Mouse (Mus musculus): ENCODE measurements around the gene Kidins220. TPM values are rescaled to one million over a fixed set of nuclear protein-coding genes. Genes with fewer than 3 reads are reported as not detected.

The Kidins220 gene
- polyA plus RNA-seq, 1 experiment: 235 TPM

DNA sequence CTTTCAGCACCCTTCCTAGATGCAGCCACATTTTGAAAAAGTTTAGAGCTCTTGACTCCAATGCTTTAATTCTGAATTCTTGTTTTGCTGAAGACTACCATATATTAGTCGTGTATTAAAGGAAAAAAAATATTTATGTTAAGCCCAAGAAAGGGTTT lies 122.2 kb downstream of the Kidins220 start, which contains the start of gene Id2:
Gene Id2 (minus strand): TSS at position 89 of the 158 bp plus-strand sequence.
- TF ChIP-seq CTCF (IDR thresholded peaks at IDR 0.05; ENCODE audit: insufficient read depth, low read depth, low read length): no peak
- no peak for TF ChIP-seq POLR2A (IDR thresholded peaks at IDR 0.05; ENCODE audit: insufficient read depth, low read depth, low read length)

DNA sequence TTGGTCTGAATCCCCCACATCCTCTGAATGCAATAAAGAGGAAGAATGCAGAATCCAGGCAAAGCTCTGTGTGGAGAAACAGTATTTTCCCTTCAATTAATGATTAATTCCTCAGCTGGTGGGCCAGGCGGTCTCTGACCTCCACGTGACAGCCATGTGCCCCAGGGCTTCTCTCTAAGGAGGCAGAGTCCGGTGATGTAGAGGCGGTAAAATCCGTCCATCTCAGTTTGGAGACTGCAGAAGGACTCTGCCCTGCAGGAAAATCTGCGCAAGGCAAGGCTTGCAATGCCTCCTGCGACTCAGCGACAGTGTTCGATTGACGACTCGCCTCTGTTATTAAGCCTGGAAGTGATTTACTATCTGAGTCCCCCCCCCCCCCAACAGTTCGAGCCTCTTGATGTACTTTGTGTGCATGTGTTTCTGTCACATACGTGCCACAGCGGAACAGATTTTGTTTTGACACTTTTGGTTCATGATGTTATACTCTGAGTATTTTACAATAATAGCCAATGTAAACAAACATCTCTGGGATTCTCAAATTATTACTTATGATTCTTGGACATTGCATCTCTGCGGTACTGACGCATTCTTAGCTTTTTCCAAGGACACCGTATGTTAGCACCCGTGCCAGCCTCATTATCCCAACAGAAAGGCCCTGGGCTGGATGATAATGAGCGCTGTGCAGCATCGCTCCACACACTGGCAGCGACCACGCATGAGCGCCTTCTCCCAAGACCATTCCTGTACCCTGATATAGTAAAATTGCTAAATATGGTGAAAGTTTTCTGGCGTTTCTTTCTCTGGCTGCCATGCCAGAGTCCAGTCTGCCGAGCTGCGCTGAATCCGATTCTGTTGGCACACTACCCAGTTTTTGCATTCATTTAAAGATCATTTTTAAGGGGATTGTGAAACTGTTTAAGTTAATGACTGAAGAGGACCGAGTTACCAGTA lies 122.8 kb downstream of the Kidins220 start:
- Histone ChIP-seq H3K4me3 (ENCODE audit: insufficient read depth, low read depth, low read length) (peak overlapping the region; percentile 7; the same call in 1 of the 2 replicates), H3K27ac (ENCODE audit: insufficient read depth, low read depth, low read length) (peak overlapping the region; percentile 89), H3K4me1 (ENCODE audit: control insufficient read depth, insufficient read depth, low read length) (peaks cover 38% of the 10 kb centered on the region)
- TF ChIP-seq CTCF (IDR thresholded peaks at IDR 0.05; ENCODE audit: insufficient read depth, low read depth, low read length) (no peak), POLR2A (IDR thresholded peaks at IDR 0.05; ENCODE audit: insufficient read depth, low read depth, low read length) (no peak)
- WGBS: 24% methylated on average over 28 of the region's 28 CpGs

More for the DNA sequence above, 122.2 kb downstream of the Kidins220 start, which contains the start of gene Id2:
- Histone ChIP-seq H3K4me3 (ENCODE audit: insufficient read depth, low read depth, low read length) (peak within 1 kb of the TSS; percentile 62), H3K27ac (ENCODE audit: insufficient read depth, low read depth, low read length) (peak within 1 kb of the TSS; percentile 89), H3K4me1 (ENCODE audit: control insufficient read depth, insufficient read depth, low read length) (peaks cover 40% of the 10 kb centered on the region)
- 29% methylated on average over 1 of the region's 1 CpGs for WGBS

DNA sequence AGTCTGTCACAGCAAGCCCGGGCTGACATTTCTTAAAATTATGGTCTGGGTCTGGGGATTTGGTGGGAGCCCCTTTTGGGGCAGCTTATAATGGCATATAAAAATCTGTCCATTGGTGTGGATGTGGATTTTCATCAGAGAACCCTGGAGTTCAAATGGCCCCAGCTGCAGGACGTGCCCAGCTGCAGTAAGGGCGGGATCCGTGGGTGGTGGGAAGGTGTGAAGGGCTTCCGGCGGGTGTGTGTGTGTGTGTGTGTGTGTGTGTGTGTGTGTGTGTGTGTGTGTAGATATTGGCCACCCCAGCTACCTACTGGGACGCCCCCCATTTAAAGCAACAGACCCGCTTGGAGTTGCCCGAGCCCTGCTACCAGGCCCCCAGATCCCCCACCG lies 123.4 kb downstream of the Kidins220 start:
- H3K27ac ChIP-seq (ENCODE audit: insufficient read depth, low read depth, low read length): peak overlapping the region; percentile 89
- WGBS: 16% methylated on average over 10 of the region's 10 CpGs
- no peak for TF ChIP-seq CTCF (IDR thresholded peaks at IDR 0.05; ENCODE audit: insufficient read depth, low read depth, low read length)
- no peak for TF ChIP-seq POLR2A (IDR thresholded peaks at IDR 0.05; ENCODE audit: insufficient read depth, low read depth, low read length)

DNA sequence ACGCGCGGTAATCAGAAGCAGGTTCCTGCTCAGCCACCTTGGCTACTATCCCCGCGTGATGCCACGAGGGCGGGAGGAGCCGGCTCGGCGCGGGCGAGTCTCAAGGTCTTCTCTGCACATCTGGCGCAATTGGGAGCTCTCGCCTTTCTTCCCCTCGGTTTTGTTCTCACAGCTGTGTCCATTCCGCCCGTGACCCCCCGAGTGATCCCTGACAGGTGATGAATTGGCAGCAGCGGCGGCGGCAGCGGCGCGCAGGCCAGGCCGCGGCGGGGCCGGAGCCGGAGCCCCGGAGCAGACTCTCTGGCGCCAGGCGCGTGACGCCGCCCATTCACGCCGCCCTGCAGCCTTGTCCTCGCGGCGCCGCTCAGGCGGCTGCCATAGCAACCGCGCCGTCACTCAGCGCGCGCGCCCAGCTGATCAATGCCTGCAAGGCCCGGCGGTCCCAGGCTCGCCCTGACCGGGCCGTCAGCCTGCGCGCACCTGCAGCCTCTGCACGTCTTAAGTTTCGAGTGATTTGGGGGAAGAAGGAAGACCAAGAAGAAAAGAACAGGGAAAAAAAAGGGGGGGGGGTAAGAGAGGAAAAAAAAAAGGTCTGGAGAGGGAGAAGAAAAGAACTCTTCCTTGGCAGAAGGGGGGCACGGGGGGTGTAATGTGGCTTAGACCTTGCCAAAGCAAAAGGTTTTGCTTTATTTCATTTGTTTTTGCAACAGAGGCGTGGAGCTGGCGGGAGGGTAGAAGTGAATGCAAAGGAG lies 124.0 kb downstream of the Kidins220 start:
- under 1% methylated on average over 61 of the region's 61 CpGs for WGBS
- TF ChIP-seq POLR2A (IDR thresholded peaks at IDR 0.05; ENCODE audit: insufficient read depth, low read depth, low read length) (peak; percentile 57; the same call in 1 of the 2 replicates), CTCF (IDR thresholded peaks at IDR 0.05; ENCODE audit: insufficient read depth, low read depth, low read length) (no peak)
- peaks cover 34% of the 10 kb centered on the region for H3K4me1 ChIP-seq (ENCODE audit: control insufficient read depth, insufficient read depth, low read length)

More for the DNA sequence above, 123.4 kb downstream of the Kidins220 start:
- Histone ChIP-seq H3K4me3 (ENCODE audit: insufficient read depth, low read depth, low read length) (peak overlapping the region; percentile 50), H3K4me1 (ENCODE audit: control insufficient read depth, insufficient read depth, low read length) (peaks cover 34% of the 10 kb centered on the region)

DNA sequence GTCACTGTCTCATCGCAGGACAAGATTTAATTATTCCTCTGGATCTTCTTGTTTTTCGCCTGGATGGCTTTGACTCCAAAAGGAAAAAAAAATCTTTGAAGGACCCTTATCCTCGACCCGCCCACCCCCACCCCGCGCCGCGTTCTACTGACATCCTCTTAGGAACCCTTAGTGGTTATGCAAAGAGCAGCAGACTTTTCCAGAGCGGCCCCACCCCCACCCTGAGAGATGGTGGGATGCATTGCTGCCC lies 124.5 kb downstream of the Kidins220 start:
- Histone ChIP-seq H3K4me3 (ENCODE audit: insufficient read depth, low read depth, low read length) (peak overlapping the region; percentile 50), H3K4me1 (ENCODE audit: control insufficient read depth, insufficient read depth, low read length) (peaks cover 34% of the 10 kb centered on the region), H3K27ac (ENCODE audit: insufficient read depth, low read depth, low read length) (peak overlapping the region; percentile 70)
- TF ChIP-seq POLR2A (IDR thresholded peaks at IDR 0.05; ENCODE audit: insufficient read depth, low read depth, low read length) (no peak), CTCF (IDR thresholded peaks at IDR 0.05; ENCODE audit: insufficient read depth, low read depth, low read length) (no peak)
- WGBS: under 1% methylated on average over 9 of the region's 9 CpGs

More for the DNA sequence above, 124.0 kb downstream of the Kidins220 start:
- H3K4me3 ChIP-seq (ENCODE audit: insufficient read depth, low read depth, low read length): peak overlapping the region; percentile 50
- H3K27ac ChIP-seq (ENCODE audit: insufficient read depth, low read depth, low read length): peak overlapping the region; percentile 89

DNA sequence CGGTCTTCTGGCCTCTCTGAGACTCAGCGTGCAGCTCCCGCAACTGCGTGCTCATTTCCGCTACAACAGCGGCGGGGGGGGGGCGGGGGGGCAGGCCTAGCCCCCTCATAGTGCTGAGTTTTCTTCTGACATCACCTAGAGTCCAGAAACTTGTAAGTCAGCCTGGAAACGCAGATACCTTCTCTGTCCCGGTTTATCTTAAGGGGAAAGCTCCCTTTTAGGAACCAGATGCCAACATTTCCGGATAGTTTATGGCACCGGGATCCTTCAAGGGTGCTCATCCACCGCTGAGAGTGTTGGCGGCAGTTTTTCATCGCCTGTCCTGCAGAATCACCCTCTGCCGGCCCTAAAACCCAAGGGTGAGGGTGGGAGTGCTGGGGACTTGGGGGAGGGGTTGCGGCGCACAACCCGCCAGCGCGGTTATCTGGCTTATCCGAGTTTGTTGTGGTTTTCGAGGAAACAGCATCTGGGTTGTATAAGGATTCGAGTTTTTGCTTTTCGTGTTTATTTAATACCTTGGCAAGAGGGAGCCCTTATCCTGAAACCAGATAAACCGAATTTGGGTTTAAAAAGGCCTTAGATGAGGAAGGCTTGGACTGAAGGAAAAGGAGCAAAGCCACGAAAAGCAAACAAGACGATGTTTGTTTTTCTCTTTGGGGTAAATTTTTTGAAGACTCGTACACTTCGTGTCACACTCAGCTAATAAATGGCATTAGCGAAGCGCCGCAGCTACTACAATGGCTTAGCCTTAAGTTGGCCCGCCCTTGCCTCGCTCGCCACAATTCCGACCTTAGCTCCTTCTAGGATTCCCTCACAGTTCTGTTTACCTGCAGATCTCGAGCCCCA lies 125.1 kb downstream of the Kidins220 start:
- Histone ChIP-seq H3K27ac (ENCODE audit: insufficient read depth, low read depth, low read length) (peak overlapping the region; percentile 65), H3K4me3 (ENCODE audit: insufficient read depth, low read depth, low read length) (peak overlapping the region; percentile 50), H3K4me1 (ENCODE audit: control insufficient read depth, insufficient read depth, low read length) (peaks cover 34% of the 10 kb centered on the region)
- WGBS: 3% methylated on average over 38 of the region's 38 CpGs
- TF ChIP-seq POLR2A (IDR thresholded peaks at IDR 0.05; ENCODE audit: insufficient read depth, low read depth, low read length) (no peak), CTCF (IDR thresholded peaks at IDR 0.05; ENCODE audit: insufficient read depth, low read depth, low read length) (no peak)

DNA sequence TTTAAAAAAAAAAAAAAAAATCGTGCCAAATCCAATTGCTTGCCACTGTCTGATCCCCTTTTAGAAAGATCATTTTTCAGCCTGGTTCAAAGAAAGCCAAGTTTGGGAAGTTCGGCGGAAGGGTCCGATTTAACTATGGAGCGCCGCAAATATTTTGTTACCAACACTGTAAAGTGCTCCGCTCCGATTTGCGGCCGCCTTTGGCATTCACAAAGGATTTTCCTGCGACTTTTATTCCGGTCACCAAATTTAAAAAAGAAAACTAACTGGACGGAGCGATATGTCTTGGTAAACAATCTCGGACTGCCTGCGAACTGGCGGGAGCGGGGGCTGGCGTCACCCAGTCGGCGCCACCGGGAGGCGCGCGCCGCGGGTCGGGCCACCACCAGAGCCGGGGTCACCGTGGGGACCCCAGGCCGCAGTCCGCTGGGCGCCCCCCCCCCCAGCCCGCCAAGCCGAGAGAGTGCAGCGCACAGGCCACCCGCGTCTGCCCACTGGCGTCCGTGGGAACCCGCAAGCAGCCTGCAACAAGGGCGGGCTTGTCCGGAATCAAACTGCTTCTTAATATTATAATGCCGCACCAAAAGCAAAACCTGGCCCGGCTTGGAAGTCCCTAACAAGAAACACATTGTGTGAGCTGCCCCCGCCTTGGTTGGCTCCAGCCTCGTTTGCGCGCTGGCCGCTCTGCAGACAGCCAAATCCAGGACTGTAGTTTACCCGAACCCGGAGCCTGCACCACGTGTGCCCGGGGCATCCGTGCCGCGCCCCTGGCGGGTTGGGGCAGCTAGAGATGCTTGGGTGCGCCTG lies 125.9 kb downstream of the Kidins220 start:
- 3% methylated on average over 58 of the region's 59 CpGs for WGBS
- Histone ChIP-seq H3K27ac (ENCODE audit: insufficient read depth, low read depth, low read length) (peak overlapping the region; percentile 46; the same call in 1 of the 2 replicates), H3K4me3 (ENCODE audit: insufficient read depth, low read depth, low read length) (peak overlapping the region; percentile 43), H3K4me1 (ENCODE audit: control insufficient read depth, insufficient read depth, low read length) (peaks cover 34% of the 10 kb centered on the region)
- no peak for TF ChIP-seq CTCF (IDR thresholded peaks at IDR 0.05; ENCODE audit: insufficient read depth, low read depth, low read length)
- TF ChIP-seq POLR2A (IDR thresholded peaks at IDR 0.05; ENCODE audit: insufficient read depth, low read depth, low read length): no peak

DNA sequence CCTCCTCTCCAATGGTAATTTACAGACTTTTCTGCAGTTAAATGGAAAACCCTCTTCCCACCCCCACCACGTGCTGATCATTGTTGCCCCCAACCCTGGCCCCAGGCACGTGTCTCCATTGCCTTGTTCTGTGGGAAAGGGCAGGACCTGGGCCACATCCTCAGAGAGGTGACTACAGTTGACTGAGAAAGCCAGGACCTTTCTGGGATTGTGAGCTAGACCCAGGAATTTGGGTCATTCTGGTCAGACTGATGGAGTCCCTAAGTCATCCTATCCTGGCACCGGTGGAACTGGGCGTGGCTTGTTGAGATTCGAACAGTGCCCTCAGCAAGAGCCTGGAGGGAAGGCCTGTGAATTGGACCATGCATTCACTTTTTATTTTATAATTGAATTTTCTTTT lies 126.7 kb downstream of the Kidins220 start:
- 52% methylated on average over 5 of the region's 5 CpGs for WGBS
- H3K4me3 ChIP-seq (ENCODE audit: insufficient read depth, low read depth, low read length): no peak overlapping the region
- TF ChIP-seq POLR2A (IDR thresholded peaks at IDR 0.05; ENCODE audit: insufficient read depth, low read depth, low read length): no peak
- TF ChIP-seq CTCF (IDR thresholded peaks at IDR 0.05; ENCODE audit: insufficient read depth, low read depth, low read length): no peak
- H3K4me1 ChIP-seq (ENCODE audit: control insufficient read depth, insufficient read depth, low read length): peaks cover 34% of the 10 kb centered on the region
- no peak overlapping the region for H3K27ac ChIP-seq (ENCODE audit: insufficient read depth, low read depth, low read length)
